Comparison of ENCODE assay signal across 8 mouse cellular contexts in genomic region chr1:62794223-62794895, GRCm38 (mm10).
DNase-seq lines count a peak whose midpoint lies in the region; ATAC-seq lines count a peak whose summit lies in the region.

No protein-coding gene starts in this region.

- peaks cover 16% of the 10 kb centered on the region for H3K4me1 ChIP-seq in forebrain, embryonic 16.5 days (replicated peaks; ENCODE audit: control insufficient read depth, insufficient read depth, low read length)
- peaks cover 14% of the 10 kb centered on the region for H3K4me1 ChIP-seq in neural tube, embryonic 12.5 days

- DNase-seq in gastrocnemius, postnatal 14 days, result peak; percentile 12
- no peak for DNase-seq in gastrocnemius, postnatal 25 days
- peak; percentile 90 for DNase-seq in R1 (ENCODE audit: low read depth, low spot score)
- peak; percentile 67 to 77 for DNase-seq in left cerebral cortex, adult 18-20 months (ENCODE audit: low spot score in 2 of 2)
- DNase-seq in spleen, adult 12 weeks (ENCODE audit: low spot score), result no peak
- no peak for DNase-seq in gastrocnemius, postnatal 10 days

- ATAC-seq in forebrain, embryonic 16.5 days, result peak; percentile 79
- peak; percentile 76 for ATAC-seq in neural tube, embryonic 12.5 days (ENCODE audit: low FRiP score, low read depth)

- H3K4me3 ChIP-seq in forebrain, embryonic 16.5 days (replicated peaks; ENCODE audit: low read length), result no peak overlapping the region
- no peak overlapping the region for H3K4me3 ChIP-seq in neural tube, embryonic 12.5 days

- H3K9ac ChIP-seq in forebrain, embryonic 16.5 days (replicated peaks; ENCODE audit: low read depth, low read length), result no peak overlapping the region
- H3K9ac ChIP-seq in neural tube, embryonic 12.5 days, result no peak overlapping the region

- no peaks in the 10 kb centered on the region for H3K27me3 ChIP-seq in forebrain, embryonic 16.5 days (replicated peaks; ENCODE audit: control insufficient read depth, insufficient read depth, low read length)
- no peaks in the 10 kb centered on the region for H3K27me3 ChIP-seq in neural tube, embryonic 12.5 days (replicated peaks)

- H3K36me3 ChIP-seq in forebrain, embryonic 16.5 days (ENCODE audit: control insufficient read depth, insufficient read depth), result no peaks in the 10 kb centered on the region
- H3K36me3 ChIP-seq in neural tube, embryonic 12.5 days, result no peaks in the 10 kb centered on the region

- intact Hi-C loops in gastrocnemius, postnatal 14 days (cut with DNase I; ENCODE audit: low total_unique reads), result no loop called here

- no peaks in the 10 kb centered on the region for H3K9me3 ChIP-seq in forebrain, embryonic 16.5 days (ENCODE audit: control insufficient read depth, low read length)
- H3K9me3 ChIP-seq in neural tube, embryonic 12.5 days, result no peaks in the 10 kb centered on the region

- WGBS in forebrain, embryonic 16.5 days, result 17% methylated on average over 19 of the region's 19 CpGs
- WGBS in neural tube, embryonic 12.5 days, result 20% methylated on average over 19 of the region's 19 CpGs

- peak overlapping the region; percentile 39 for H3K4me2 ChIP-seq in forebrain, embryonic 16.5 days (ENCODE audit: low read length)
- H3K4me2 ChIP-seq in neural tube, embryonic 12.5 days (replicated peaks), result peak overlapping the region; percentile 21

- H3K27ac ChIP-seq in forebrain, embryonic 16.5 days (ENCODE audit: low read length), result no peak overlapping the region
- H3K27ac ChIP-seq in neural tube, embryonic 12.5 days, result no peak overlapping the region; the same call in 1 of the 2 replicates

Comparison
In these comparisons a context has a peak if more than half of its experiments do, and no peak if none do; other contexts are left out.
1. DNase-seq: peak in gastrocnemius, postnatal 14 days (single experiment), R1 (single experiment) and left cerebral cortex, adult 18-20 months (2 of 2); none in gastrocnemius, postnatal 25 days (single experiment), spleen, adult 12 weeks (single experiment) and gastrocnemius, postnatal 10 days (single experiment).